Comparison of ENCODE assay signal across 14 mouse cellular contexts in genomic region chr6:128996054-128996767, GRCm38 (mm10). TPM values are rescaled to one million over a fixed set of nuclear protein-coding genes. Genes with fewer than 3 reads are reported as not detected.
DNase-seq lines count a peak whose midpoint lies in the region; ATAC-seq and TF ChIP-seq lines count a peak whose summit lies in the region.
"Had no signal": no experiment of that assay in that cellular context is flagged by ENCODE, and none has a peak within 500 bp of the region (broad histone marks: within the 10 kb centered on the region; RNA-seq: fewer than 3 reads in every experiment).

No protein-coding gene starts in this region.

- peak overlapping the region; percentile 19; the same call in 1 of the 2 replicates for H3K4me3 ChIP-seq in kidney, embryonic 16.5 days (ENCODE audit: low read length)
- no peak overlapping the region for H3K4me3 ChIP-seq in liver, adult 2 months (ENCODE audit: insufficient read depth, low read depth, low read length)
- H3K4me3 ChIP-seq in stomach, embryonic 14.5 days (ENCODE audit: low read depth, low read length), result no peak overlapping the region
- H3K4me3 ChIP-seq: forebrain, embryonic 13.5 days; limb, embryonic 13.5 days; midbrain, embryonic 13.5 days had no signal

- H3K27me3 ChIP-seq in kidney, embryonic 16.5 days (ENCODE audit: insufficient read depth, low read length), result no peaks in the 10 kb centered on the region
- no peaks in the 10 kb centered on the region for H3K27me3 ChIP-seq in liver, adult 2 months (ENCODE audit: control insufficient read depth, insufficient read depth, low read length)
- H3K27me3 ChIP-seq in stomach, embryonic 14.5 days (ENCODE audit: control insufficient read depth, insufficient read depth, low read length), result no peaks in the 10 kb centered on the region
- H3K27me3 ChIP-seq: limb, embryonic 13.5 days; midbrain, embryonic 13.5 days had no signal

- no peaks in the 10 kb centered on the region for H3K79me2 ChIP-seq in liver, adult 2 months (ENCODE audit: control insufficient read depth, insufficient read depth, low read length)

- WGBS in kidney, embryonic 16.5 days, result 60% methylated on average over 3 of the region's 3 CpGs
- 54% methylated on average over 3 of the region's 3 CpGs for WGBS in liver, adult 2 months
- 71% methylated on average over 3 of the region's 3 CpGs for WGBS in stomach, embryonic 14.5 days

- H3K4me1 ChIP-seq in kidney, embryonic 16.5 days (ENCODE audit: insufficient read depth, low read length), result peaks cover 11% of the 10 kb centered on the region
- H3K4me1 ChIP-seq in liver, adult 2 months (ENCODE audit: control insufficient read depth, insufficient read depth, low read length), result no peaks in the 10 kb centered on the region; the same call in 1 of the 2 replicates
- no peaks in the 10 kb centered on the region for H3K4me1 ChIP-seq in stomach, embryonic 14.5 days (ENCODE audit: control insufficient read depth, insufficient read depth, low read length)

- H3K9me3 ChIP-seq in kidney, embryonic 16.5 days (ENCODE audit: low read length), result no peaks in the 10 kb centered on the region
- no peaks in the 10 kb centered on the region for H3K9me3 ChIP-seq in stomach, embryonic 14.5 days (ENCODE audit: control insufficient read depth, low read depth, low read length)
- H3K9me3 ChIP-seq: forebrain, embryonic 13.5 days; limb, embryonic 13.5 days; midbrain, embryonic 13.5 days had no signal

- no peak for DNase-seq in kidney, adult 9 months
- peak; percentile 4 for DNase-seq in brain, embryonic 14.5 days (ENCODE audit: low read depth)
- DNase-seq in liver, adult 2 months (ENCODE audit: extremely low read depth, low read depth, low spot score), result peak; percentile 7
- DNase-seq in cerebellum, adult 11-12 months, result no peak
- DNase-seq in thymus, postnatal 0 days (ENCODE audit: low spot score), result no peak
- DNase-seq: adrenal gland, postnatal 25 days; heart, postnatal 14 days had no signal

- TF ChIP-seq POLR2A in brain, embryonic 14.5 days (IDR thresholded peaks at IDR 0.05; ENCODE audit: borderline replicate concordance, extremely low read depth, insufficient read depth, insufficient read length, poor library complexity, severe bottlenecking), result no peak
- no peak for TF ChIP-seq POLR2A in liver, adult 2 months (IDR thresholded peaks at IDR 0.05; ENCODE audit: extremely low read depth, insufficient read depth, low read length)

- H3K4me2 ChIP-seq in kidney, embryonic 16.5 days (replicated peaks; ENCODE audit: low read depth, low read length), result peak overlapping the region; percentile 24
- H3K4me2 ChIP-seq in stomach, embryonic 14.5 days (replicated peaks; ENCODE audit: low read depth, low read length), result peak overlapping the region; percentile 15; the same call in 1 of the 2 replicates
- H3K4me2 ChIP-seq: forebrain, embryonic 13.5 days; limb, embryonic 13.5 days; midbrain, embryonic 13.5 days had no signal

- peak overlapping the region; percentile 37 for H3K27ac ChIP-seq in kidney, embryonic 16.5 days (ENCODE audit: low read length)
- no peak overlapping the region for H3K27ac ChIP-seq in liver, adult 2 months (replicated peaks; ENCODE audit: insufficient read depth, low read depth, low read length)
- no peak overlapping the region for H3K27ac ChIP-seq in stomach, embryonic 14.5 days (ENCODE audit: low read length)
- H3K27ac ChIP-seq: forebrain, embryonic 13.5 days; limb, embryonic 13.5 days; midbrain, embryonic 13.5 days had no signal

- TF ChIP-seq CTCF in brain, embryonic 14.5 days (IDR thresholded peaks at IDR 0.05; ENCODE audit: borderline replicate concordance, extremely low read depth, insufficient read depth, insufficient read length), result no peak
- TF ChIP-seq CTCF in liver, adult 2 months (IDR thresholded peaks at IDR 0.05; ENCODE audit: low read depth, low read length), result no peak

- ATAC-seq in kidney, embryonic 16.5 days (ENCODE audit: low FRiP score, low TSS enrichment), result peak; percentile 33; the same call in 1 of the 2 replicates
- no peak for ATAC-seq in stomach, embryonic 14.5 days (ENCODE audit: insufficient number of reproducible peaks, insufficient read depth, low FRiP score, low read depth)
- ATAC-seq: forebrain, embryonic 13.5 days had no signal

- no peaks in the 10 kb centered on the region for H3K36me3 ChIP-seq in kidney, embryonic 16.5 days (ENCODE audit: insufficient read depth, low read length)
- H3K36me3 ChIP-seq in liver, adult 2 months (ENCODE audit: control insufficient read depth, insufficient read depth, low read length), result no peaks in the 10 kb centered on the region
- no peaks in the 10 kb centered on the region for H3K36me3 ChIP-seq in stomach, embryonic 14.5 days (ENCODE audit: control insufficient read depth, insufficient read depth, low read length)
- H3K36me3 ChIP-seq: G1E; limb, embryonic 13.5 days; midbrain, embryonic 13.5 days had no signal

- peak overlapping the region; percentile 26; the same call in 1 of the 2 replicates for H3K9ac ChIP-seq in kidney, embryonic 16.5 days (replicated peaks; ENCODE audit: low read length)
- no peak overlapping the region for H3K9ac ChIP-seq in liver, adult 2 months (ENCODE audit: low read depth, low read length)
- no peak overlapping the region for H3K9ac ChIP-seq in stomach, embryonic 14.5 days (replicated peaks; ENCODE audit: low read depth, low read length)
- H3K9ac ChIP-seq: forebrain, embryonic 13.5 days; limb, embryonic 13.5 days; midbrain, embryonic 13.5 days had no signal

RNA-seq across cellular contexts. Expression of gene Klrb1f, which starts 49.5 kb away (rescaled TPM):
- polyA plus RNA-seq in kidney, embryonic 16.5 days (2015; fragmentation: Nextera tagmentation; extraction: Ambion mirVana), result 0.18 and 0.21 TPM in 2 replicates
- polyA plus RNA-seq in brain, embryonic 14.5 days (2012; rRNA removed), result 0.10 and 0.15 TPM in 2 replicates
- total RNA-seq in liver, adult 2 months (2014; rRNA removed), result not detected in 2 replicates
- polyA plus RNA-seq in liver, adult 2 months (2012; rRNA removed), result not detected in 2 replicates
- polyA plus RNA-seq in stomach, embryonic 14.5 days (2014; fragmentation: Nextera tagmentation; extraction: Ambion mirVana), result 0.14 and 0.36 TPM in 2 replicates
- 2.6 and 2.7 TPM in 2 replicates for polyA plus RNA-seq in thymus, postnatal 0 days (2015; fragmentation: Nextera tagmentation; extraction: Ambion mirVana)
- total RNA-seq: adrenal gland, postnatal 25 days; G1E; layer of hippocampus, adult 18-20 months had no signal
- polyA plus RNA-seq: forebrain, embryonic 13.5 days; G1E; limb, embryonic 13.5 days had no signal

Comparison
In these comparisons a context has a peak if more than half of its experiments do, and no peak if none do; other contexts are left out.
1. DNase-seq: peak in brain, embryonic 14.5 days (single experiment) and liver, adult 2 months (single experiment); none in kidney, adult 9 months (single experiment), cerebellum, adult 11-12 months (single experiment) and thymus, postnatal 0 days (single experiment).